Mouse (Mus musculus) stomach, embryonic 15.5 days (tissue): ENCODE data around the gene Fam163a. TPM values are rescaled to one million over a fixed set of nuclear protein-coding genes. Genes with fewer than 3 reads are reported as not detected.
"Not testable (repeated sequence)": the region's sequence is repeated elsewhere in the genome, so short reads cannot be mapped to it uniquely, and the experiment has no call there.

Experiments used
- ATAC-seq: fragments of 200-750 bp; cut with Nextera tagmentation; 2 replicates; pipeline ENCODE4 v1.8.0; 2017; ENCODE audit warnings: low read depth, moderate number of reproducible peaks, moderate TSS enrichment; ENCODE audit not compliant: insufficient read depth, low FRiP score
- H3K27ac ChIP-seq: fragments of 300-500 bp; sonication (generic); 2 replicates; pipeline ENCODE4 v1.5.1; 2015; ENCODE audit warnings: mild to moderate bottlenecking, inconsistent platforms
- H3K27me3 ChIP-seq: fragments of 300-500 bp; sonication (generic); replicated peaks from 2 replicates; pipeline ENCODE4 v1.6.1; 2015; ENCODE audit warnings: inconsistent platforms
- H3K36me3 ChIP-seq: fragments of 300-500 bp; sonication (generic); 2 replicates; pipeline ENCODE4 v1.6.1; 2015; ENCODE audit warnings: inconsistent platforms
- H3K4me1 ChIP-seq: fragments of 300-500 bp; sonication (generic); 2 replicates; pipeline ENCODE4 v1.6.1; 2015; ENCODE audit warnings: inconsistent platforms
- H3K4me2 ChIP-seq: fragments of 300-500 bp; sonication (generic); 2 replicates; pipeline ENCODE4 v1.6.1; 2015; ENCODE audit warnings: mild to moderate bottlenecking, inconsistent platforms
- H3K4me3 ChIP-seq: fragments of 300-500 bp; sonication (generic); replicated peaks from 2 replicates; pipeline ENCODE4 v1.5.1; 2015; ENCODE audit warnings: inconsistent platforms
- H3K9ac ChIP-seq: fragments of 300-500 bp; sonication (generic); 2 replicates; pipeline ENCODE4 v1.6.1; 2015; ENCODE audit warnings: inconsistent platforms
- H3K9me3 ChIP-seq: fragments of 300-500 bp; sonication (generic); 2 replicates; pipeline ENCODE4 v1.6.1; 2016; ENCODE audit warnings: inconsistent platforms
- WGBS: fragments of 180-500 bp; shearing (Covaris S2); methylation state at CpG from one replicate; pipeline ENCODE4 v1.1.7; 2015; 5-methylcytosine and 5-hydroxymethylcytosine counted together
- polyA plus RNA-seq: library from polyadenylated mRNA; unstranded; fragments of >200 nt; fragmentation: Nextera tagmentation; extraction: Ambion mirVana; gene quantifications from 2 replicates; pipeline ENCODE4 v1.2.1, GENCODE M21; 2015

The Fam163a gene
- polyA plus RNA-seq, 1 experiment from 2014 or later = 4.7 TPM

GRCm38 (mm10) chr1:156039989-156040388, 164.8 kb downstream of the Fam163a start:
- H3K9me3 ChIP-seq, H3K9ac ChIP-seq, H3K4me3 ChIP-seq, ATAC-seq, H3K4me2 ChIP-seq, H3K36me3 ChIP-seq, H3K27me3 ChIP-seq: not testable (repeated sequence)
- H3K4me1 ChIP-seq = peaks cover 24% of the 10 kb centered on the region
- H3K27ac ChIP-seq = 0 out of 2 replicates have a peak overlapping the region, but pooled peaks have one; percentile 36
- WGBS = 67% methylated on average over 7 of the region's 7 CpGs

- Histone ChIP-seq H3K27ac (peak overlapping the region; percentile 81), H3K4me1 (peaks cover 12% of the 10 kb centered on the region), H3K9ac (no peak overlapping the region), H3K36me3 (peaks cover 6% of the 10 kb centered on the region; the same call in 1 of the 2 replicates), H3K9me3 (no peaks in the 10 kb centered on the region), H3K4me2 (peak overlapping the region; percentile 65), H3K4me3 (peak overlapping the region; percentile 27), H3K27me3 (no peaks in the 10 kb centered on the region)
- ATAC-seq = no peak
- WGBS = 32% methylated on average over 5 of the region's 5 CpGs
Observed at GRCm38 (mm10) chr1:156037144-156037583, 167.7 kb downstream of the Fam163a start.

- ATAC-seq = peak; percentile 92
- H3K36me3 ChIP-seq = peaks cover 12% of the 10 kb centered on the region
- no peaks in the 10 kb centered on the region for H3K9me3 ChIP-seq
- H3K27me3 ChIP-seq = no peaks in the 10 kb centered on the region
- under 1% methylated on average over 59 of the region's 59 CpGs for WGBS
- H3K4me2 ChIP-seq = peak within 1 kb of the TSS; percentile 65
- peak within 1 kb of the TSS; percentile 100 for H3K27ac ChIP-seq
- peaks cover 7% of the 10 kb centered on the region; the same call in 1 of the 2 replicates for H3K4me1 ChIP-seq
- H3K4me3 ChIP-seq = peak within 1 kb of the TSS; percentile 87
- peak within 1 kb of the TSS; percentile 83 for H3K9ac ChIP-seq
Observed at GRCm38 (mm10) chr1:156035930-156036737, 168.7 kb downstream of the Fam163a start, which contains the start of gene Tor1aip1. Tor1aip1 (minus strand) TSS chr1:156036480.

GRCm38 (mm10) chr1:156035269-156035929, 169.4 kb downstream of the Fam163a start, which contains the start of gene Tor1aip2:
Tor1aip2 (plus strand) TSS chr1:156035403.
- peaks cover 19% of the 10 kb centered on the region for H3K36me3 ChIP-seq
- no peaks in the 10 kb centered on the region for H3K27me3 ChIP-seq
- peak within 1 kb of the TSS; percentile 87 for H3K4me3 ChIP-seq
- no peaks in the 10 kb centered on the region for H3K9me3 ChIP-seq
- peak; percentile 84 for ATAC-seq
- peak within 1 kb of the TSS; percentile 83 for H3K9ac ChIP-seq
- H3K4me2 ChIP-seq = peak within 1 kb of the TSS; percentile 65
- peak within 1 kb of the TSS; percentile 100 for H3K27ac ChIP-seq
- WGBS = under 1% methylated on average over 55 of the region's 59 CpGs
- peaks cover 5% of the 10 kb centered on the region; the same call in 1 of the 2 replicates for H3K4me1 ChIP-seq

- WGBS = 23% methylated on average over 1 of the region's 1 CpGs
- H3K4me2 ChIP-seq = peak overlapping the region; percentile 65
- peak overlapping the region; percentile 83; the same call in 1 of the 2 replicates for H3K9ac ChIP-seq
- peak overlapping the region; percentile 100; the same call in 1 of the 2 replicates for H3K27ac ChIP-seq
- ATAC-seq = no peak
- H3K4me1 ChIP-seq = peaks cover 2% of the 10 kb centered on the region; the same call in 1 of the 2 replicates
- peak overlapping the region; percentile 87 for H3K4me3 ChIP-seq
- H3K27me3 ChIP-seq = no peaks in the 10 kb centered on the region
- peaks cover 20% of the 10 kb centered on the region for H3K36me3 ChIP-seq
- no peaks in the 10 kb centered on the region for H3K9me3 ChIP-seq
Observed at GRCm38 (mm10) chr1:156034661-156035060, 170.2 kb downstream of the Fam163a start.

GRCm38 (mm10) chr1:156033921-156034320, 170.9 kb downstream of the Fam163a start:
- Histone ChIP-seq H3K4me2 (no peak overlapping the region), H3K27ac (no peak overlapping the region), H3K4me3 (no peak overlapping the region), H3K27me3 (no peaks in the 10 kb centered on the region), H3K9ac (no peak overlapping the region), H3K4me1 (peaks cover 2% of the 10 kb centered on the region; the same call in 1 of the 2 replicates), H3K36me3 (peaks cover 24% of the 10 kb centered on the region), H3K9me3 (no peaks in the 10 kb centered on the region)
- 96% methylated on average over 7 of the region's 7 CpGs for WGBS
- no peak for ATAC-seq

- H3K27ac ChIP-seq = no peak overlapping the region
- H3K4me1 ChIP-seq = no peaks in the 10 kb centered on the region
- H3K4me3 ChIP-seq = no peak overlapping the region
- H3K9me3 ChIP-seq = no peaks in the 10 kb centered on the region
- H3K27me3 ChIP-seq = no peaks in the 10 kb centered on the region
- H3K9ac ChIP-seq = no peak overlapping the region
- no peak for ATAC-seq
- 85% methylated on average over 4 of the region's 4 CpGs for WGBS
- peaks cover 24% of the 10 kb centered on the region for H3K36me3 ChIP-seq
- no peak overlapping the region for H3K4me2 ChIP-seq
Observed at GRCm38 (mm10) chr1:156028340-156028975, 176.4 kb downstream of the Fam163a start.

- Histone ChIP-seq H3K9ac (no peak overlapping the region), H3K27me3 (no peaks in the 10 kb centered on the region), H3K27ac (no peak overlapping the region), H3K4me3 (no peak overlapping the region), H3K4me1 (no peaks in the 10 kb centered on the region), H3K36me3 (peaks cover 23% of the 10 kb centered on the region), H3K4me2 (no peak overlapping the region), H3K9me3 (no peaks in the 10 kb centered on the region)
- no peak for ATAC-seq
- 87% methylated on average over 3 of the region's 3 CpGs for WGBS
Observed at GRCm38 (mm10) chr1:156027849-156028248, 177.0 kb downstream of the Fam163a start.

Other genes starting within 250 kb of the Fam163a start
- gene Cep350, start 231.8 kb downstream of the Fam163a start, polyA plus RNA-seq = 12.2 and 12.6 TPM in 2 replicates
- gene Tor1aip2, start 169.6 kb downstream of the Fam163a start, polyA plus RNA-seq = 108 and 113 TPM in 2 replicates
- 36.0 and 39.7 TPM in 2 replicates for gene Tor1aip1, start 168.5 kb downstream of the Fam163a start, polyA plus RNA-seq
- gene Tdrd5, start 98.6 kb upstream of the Fam163a start, polyA plus RNA-seq = 0.52 and 0.68 TPM in 2 replicates
- 0.05 and 0.10 TPM in 2 replicates for gene Nphs2, start 105.7 kb upstream of the Fam163a start, polyA plus RNA-seq
- 856 and 1,042 TPM in 2 replicates for gene Gm2000, start 161.0 kb upstream of the Fam163a start, polyA plus RNA-seq
- gene Axdnd1, start 216.1 kb upstream of the Fam163a start, polyA plus RNA-seq = 0.18 TPM in 1 of 2 replicates, not detected in the other